Mouse (Mus musculus): ENCODE results near the gene Krtap1-5.

Krtap1-5 gene

GRCm38 (mm10) chr11:99547892-99548291 is 32.9 kb downstream of the Krtap1-5 start:
- in situ Hi-C loops (cut with MboI, MseI) = no loop called here

- in situ Hi-C loops (cut with MboI, MseI) = no loop called here
Measured at GRCm38 (mm10) chr11:99539721-99540120, 41.1 kb downstream of the Krtap1-5 start.
